Mouse (Mus musculus): ENCODE measurements around the gene Stk32c.

Stk32c gene

GRCm38 (mm10) chr7:139212754-139213745, at the start of gene Stk32c, which contains the start of gene Lrrc27:
TSS of gene Stk32c (minus strand) at chr7:139213307.
TSS of gene Lrrc27 (plus strand) at chr7:139212988.
- DNase-seq (ENCODE audit: low read depth) = peak; percentile 100

- no peak for DNase-seq (ENCODE audit: low read depth)
Measured at GRCm38 (mm10) chr7:139257752-139258542, 44.8 kb upstream of the Stk32c start.

GRCm38 (mm10) chr7:139254626-139255025, 41.5 kb upstream of the Stk32c start:
- no peak for DNase-seq (ENCODE audit: low read depth)

- no peak for DNase-seq (ENCODE audit: low read depth)
Measured at GRCm38 (mm10) chr7:139253462-139253861, 40.4 kb upstream of the Stk32c start.

GRCm38 (mm10) chr7:139252986-139253385, 39.9 kb upstream of the Stk32c start:
- DNase-seq (ENCODE audit: low read depth) = no peak

GRCm38 (mm10) chr7:139252566-139252965, 39.5 kb upstream of the Stk32c start:
- peak; percentile 45 for DNase-seq (ENCODE audit: low read depth)

GRCm38 (mm10) chr7:139251881-139252301, 38.8 kb upstream of the Stk32c start:
- DNase-seq (ENCODE audit: low read depth) = peak; percentile 64

- peak; percentile 35 for DNase-seq (ENCODE audit: low read depth)
Measured at GRCm38 (mm10) chr7:139249406-139250210, 36.5 kb upstream of the Stk32c start.

- DNase-seq (ENCODE audit: low read depth) = peak; percentile 29
Measured at GRCm38 (mm10) chr7:139248615-139249405, 35.7 kb upstream of the Stk32c start.

GRCm38 (mm10) chr7:139247881-139248614, 34.9 kb upstream of the Stk32c start, which contains the start of gene Pwwp2b:
TSS of gene Pwwp2b (plus strand) at chr7:139248482.
- DNase-seq (ENCODE audit: low read depth) = peak; percentile 73

- DNase-seq (ENCODE audit: low read depth) = no peak
Measured at GRCm38 (mm10) chr7:139246931-139247880, 34.1 kb upstream of the Stk32c start.

GRCm38 (mm10) chr7:139246086-139246485, 33.0 kb upstream of the Stk32c start:
- no peak for DNase-seq (ENCODE audit: low read depth)

- no peak for DNase-seq (ENCODE audit: low read depth)
Measured at GRCm38 (mm10) chr7:139239432-139239831, 26.3 kb upstream of the Stk32c start.

- peak; percentile 22 for DNase-seq (ENCODE audit: low read depth)
Measured at GRCm38 (mm10) chr7:139235651-139236358, 22.7 kb upstream of the Stk32c start.

- DNase-seq (ENCODE audit: low read depth) = no peak
Measured at GRCm38 (mm10) chr7:139234426-139235188, 21.5 kb upstream of the Stk32c start.

GRCm38 (mm10) chr7:139233714-139234113, 20.6 kb upstream of the Stk32c start:
- DNase-seq (ENCODE audit: low read depth) = peak; percentile 87

- DNase-seq (ENCODE audit: low read depth) = no peak
Measured at GRCm38 (mm10) chr7:139230241-139230640, 17.1 kb upstream of the Stk32c start.

All from 416B (cell line).